Mouse (Mus musculus) spleen, adult 2 months (tissue): ENCODE data around the gene Fopnl.

ENCODE experiments used
- CTCF ChIP-seq: fragments of 200-500 bp; IDR thresholded peaks from 2 replicates; pipeline ENCODE4 v1.5.1; 2011; ENCODE audit warnings: mild to moderate bottlenecking, inconsistent platforms; ENCODE audit not compliant: insufficient read depth, insufficient read length, insufficient replicate concordance; ENCODE audit errors: extremely low read depth
- POLR2A ChIP-seq: fragments of 200-500 bp; IDR thresholded peaks from 2 replicates; pipeline ENCODE4 v1.6.1; 2011; ENCODE audit warnings: low read depth, low read length, inconsistent platforms

GRCm38 (mm10) chr16:14252877-14253276 lies 64.3 kb downstream of the Fopnl start:
- TF ChIP-seq CTCF, result no peak
- TF ChIP-seq POLR2A, result no peak
